Mouse (Mus musculus) neural tube, embryonic 11.5 days (tissue): ENCODE measurements around the gene Trim47. TPM values are rescaled to one million over a fixed set of nuclear protein-coding genes. Genes with fewer than 3 reads are reported as not detected.
"Not testable (repeated sequence)": the region's sequence is repeated elsewhere in the genome, so short reads cannot be mapped to it uniquely, and the experiment has no call there.

ENCODE experiments used
- ATAC-seq: fragments of 200-750 bp; cut with Nextera tagmentation; 2 replicates; pipeline ENCODE4 v1.8.0; 2017; ENCODE audit warnings: moderate number of reproducible peaks, mild to moderate bottlenecking, moderate TSS enrichment, moderate library complexity; ENCODE audit not compliant: insufficient read depth, low FRiP score, low TSS enrichment
- DNase-seq: peaks from one replicate; pipeline ENCODE4 v3.0.0-alpha.2; 2015; ENCODE audit warnings: low spot score
- H3K27ac ChIP-seq: fragments of 300-500 bp; sonication (generic); 2 replicates; pipeline ENCODE4 v1.5.1; 2014; ENCODE audit warnings: low read depth, mild to moderate bottlenecking, low read length
- H3K27me3 ChIP-seq: fragments of 300-500 bp; sonication (generic); 2 replicates; pipeline ENCODE4 v1.6.1; 2014; ENCODE audit warnings: mild to moderate bottlenecking, low read length, mixed read lengths; ENCODE audit not compliant: control insufficient read depth, insufficient read depth
- H3K36me3 ChIP-seq: fragments of 300-500 bp; sonication (generic); 2 replicates; pipeline ENCODE4 v1.6.1; 2014; ENCODE audit warnings: mild to moderate bottlenecking, low read length, moderate library complexity, mixed read lengths; ENCODE audit not compliant: control insufficient read depth, insufficient read depth
- H3K4me1 ChIP-seq: fragments of 300-500 bp; sonication (generic); 2 replicates; pipeline ENCODE4 v1.6.1; 2014; ENCODE audit warnings: low read length, mixed read lengths; ENCODE audit not compliant: control insufficient read depth, insufficient read depth
- H3K4me2 ChIP-seq: fragments of 300-500 bp; sonication (generic); 2 replicates; pipeline ENCODE4 v1.6.1; 2014; ENCODE audit warnings: low read depth, mild to moderate bottlenecking, moderate library complexity
- H3K4me3 ChIP-seq: fragments of 300-500 bp; sonication (generic); 2 replicates; pipeline ENCODE4 v1.5.1; 2014; ENCODE audit warnings: low read depth, low read length
- H3K9ac ChIP-seq: fragments of 300-500 bp; sonication (generic); 2 replicates; pipeline ENCODE4 v1.6.1; 2014; ENCODE audit warnings: mild to moderate bottlenecking, low read length
- H3K9me3 ChIP-seq: fragments of 300-500 bp; sonication (generic); 2 replicates; pipeline ENCODE4 v1.6.1; 2016; ENCODE audit warnings: low read length; ENCODE audit not compliant: control insufficient read depth
- WGBS: fragments of 180-500 bp; shearing (Covaris S2); extraction: QIAGEN DNeasy Blood & Tissue Kit; methylation state at CpG from one replicate; pipeline ENCODE4 v1.1.7; 2014; 5-methylcytosine and 5-hydroxymethylcytosine counted together
- polyA plus RNA-seq: library from polyadenylated mRNA; unstranded; fragments of >200 nt; fragmentation: Nextera tagmentation; extraction: Ambion mirVana; gene quantifications from 2 replicates; pipeline ENCODE4 v1.2.1, GENCODE M21; 2014

The Trim47 gene
- polyA plus RNA-seq, 1 experiment from 2014 or later: 3.3 TPM

DNA sequence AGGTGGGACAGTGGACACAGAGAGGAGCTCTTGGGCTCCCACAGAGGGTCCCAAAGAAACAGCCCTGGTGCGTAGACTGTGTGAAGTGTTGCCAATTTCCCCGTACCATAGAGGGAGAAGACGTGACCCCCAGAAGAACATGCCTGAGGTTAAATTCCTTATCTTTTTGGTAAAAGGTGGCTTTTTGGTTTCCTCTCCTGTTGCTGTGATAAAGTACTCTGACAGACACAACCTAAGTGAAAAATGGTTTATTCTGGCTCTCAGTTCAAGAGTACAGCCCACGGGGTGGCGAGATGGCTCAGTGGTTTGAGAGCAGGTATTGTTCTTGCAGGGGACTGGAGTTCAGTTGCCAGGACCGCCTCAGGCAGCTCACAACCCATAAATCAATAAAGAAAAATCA lies 27.5 kb downstream of the Trim47 start:
- Histone ChIP-seq H3K9ac (no peak overlapping the region), H3K36me3 (no peaks in the 10 kb centered on the region), H3K4me1 (peaks cover 8% of the 10 kb centered on the region), H3K27ac (no peak overlapping the region), H3K4me3 (no peak overlapping the region), H3K9me3 (no peaks in the 10 kb centered on the region), H3K4me2 (no peak overlapping the region), H3K27me3 (no peaks in the 10 kb centered on the region)
- ATAC-seq: no peak
- WGBS: 85% methylated on average over 6 of the region's 6 CpGs
- no peak for DNase-seq

DNA sequence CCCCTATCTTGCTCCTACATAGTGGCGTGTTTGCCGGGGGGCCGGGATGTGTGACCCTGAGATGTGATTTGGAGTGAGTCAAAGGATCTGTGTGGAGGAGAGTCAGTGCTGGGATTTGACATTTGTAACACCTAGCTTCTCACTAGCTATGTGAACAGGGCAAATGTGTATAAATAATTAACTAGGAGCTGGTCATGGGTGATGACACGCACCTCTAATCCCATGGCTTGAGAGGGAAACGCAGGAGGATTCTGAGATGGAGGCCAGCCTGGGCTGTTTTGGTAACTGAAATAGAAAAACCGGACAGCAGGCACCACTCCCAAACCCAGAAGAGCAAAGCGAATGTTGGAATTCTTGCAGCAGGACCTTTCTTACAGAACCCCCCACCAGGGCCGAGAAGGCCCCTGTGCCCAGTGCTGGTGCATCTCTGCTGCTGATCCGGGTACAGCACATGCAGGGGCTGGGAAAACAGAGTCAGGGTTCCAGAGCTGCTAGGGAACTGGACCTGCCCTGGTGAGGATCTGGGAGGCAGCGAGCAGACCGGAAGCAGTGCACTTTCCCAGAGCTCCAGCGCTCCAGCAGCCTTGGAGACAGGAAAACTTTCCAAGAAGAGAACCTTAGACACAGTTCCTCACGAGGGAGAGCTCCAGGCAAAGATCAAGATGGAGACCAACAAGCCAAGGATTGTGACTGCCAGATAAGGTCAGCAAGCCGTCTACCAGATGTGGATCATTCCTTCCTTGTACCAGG lies 28.1 kb downstream of the Trim47 start:
- no peak overlapping the region for H3K4me3 ChIP-seq
- 72% methylated on average over 14 of the region's 14 CpGs for WGBS
- H3K9ac ChIP-seq: no peak overlapping the region
- H3K4me1 ChIP-seq: peaks cover 3% of the 10 kb centered on the region
- DNase-seq (no peak), ATAC-seq (no peak)
- H3K36me3 ChIP-seq: no peaks in the 10 kb centered on the region
- no peaks in the 10 kb centered on the region for H3K9me3 ChIP-seq
- no peak overlapping the region for H3K4me2 ChIP-seq
- no peaks in the 10 kb centered on the region for H3K27me3 ChIP-seq
- no peak overlapping the region for H3K27ac ChIP-seq

GRCm38 (mm10) chr11:116096213-116097108 lies 30.5 kb downstream of the Trim47 start:
- H3K4me2 ChIP-seq: no peak overlapping the region
- no peak overlapping the region for H3K9ac ChIP-seq
- H3K27me3 ChIP-seq: no peaks in the 10 kb centered on the region
- 92% methylated on average over 5 of the region's 5 CpGs for WGBS
- no peak for ATAC-seq
- no peaks in the 10 kb centered on the region for H3K36me3 ChIP-seq
- DNase-seq: no peak
- H3K4me1 ChIP-seq: no peaks in the 10 kb centered on the region
- H3K27ac ChIP-seq: no peak overlapping the region
- no peaks in the 10 kb centered on the region for H3K9me3 ChIP-seq
- H3K4me3 ChIP-seq: no peak overlapping the region

- H3K27me3 ChIP-seq: no peaks in the 10 kb centered on the region
- H3K4me3 ChIP-seq: no peak overlapping the region
- ATAC-seq (no peak), DNase-seq (no peak)
- no peak overlapping the region for H3K4me2 ChIP-seq
- WGBS: 86% methylated on average over 3 of the region's 3 CpGs
- H3K4me1 ChIP-seq: no peaks in the 10 kb centered on the region
- H3K27ac ChIP-seq: no peak overlapping the region
- H3K9me3 ChIP-seq: no peaks in the 10 kb centered on the region
- H3K9ac ChIP-seq: no peak overlapping the region
- H3K36me3 ChIP-seq: no peaks in the 10 kb centered on the region
Observed at GRCm38 (mm10) chr11:116095573-116095972, 31.4 kb downstream of the Trim47 start.

GRCm38 (mm10) chr11:116093771-116094565 lies 33.0 kb downstream of the Trim47 start:
- Histone ChIP-seq H3K27me3 (no peaks in the 10 kb centered on the region), H3K9me3 (no peaks in the 10 kb centered on the region), H3K4me3 (no peak overlapping the region), H3K9ac (no peak overlapping the region), H3K4me1 (no peaks in the 10 kb centered on the region), H3K27ac (no peak overlapping the region), H3K4me2 (no peak overlapping the region), H3K36me3 (no peaks in the 10 kb centered on the region)
- WGBS: 70% methylated on average over 16 of the region's 16 CpGs
- DNase-seq (no peak), ATAC-seq (no peak)

DNA sequence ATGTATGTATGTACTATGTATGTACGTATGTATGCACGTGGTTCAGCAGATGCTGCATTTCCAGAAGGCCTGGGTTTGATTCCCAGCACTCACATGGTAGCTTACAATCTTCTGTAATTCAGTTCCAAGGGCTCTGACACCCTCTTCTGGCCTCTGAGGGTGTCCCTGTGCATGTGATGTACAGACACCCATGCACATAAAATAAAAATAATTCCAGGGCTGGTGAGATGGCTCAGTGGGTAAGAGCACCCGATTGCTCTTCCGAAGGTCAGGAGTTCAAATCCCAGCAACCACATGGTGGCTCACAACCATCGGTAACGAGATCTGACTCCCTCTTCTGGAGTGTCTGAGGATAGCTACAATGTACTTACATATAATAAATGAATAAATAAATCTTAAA lies 34.1 kb downstream of the Trim47 start:
- not testable (repeated sequence) for H3K9me3 ChIP-seq, H3K27me3 ChIP-seq, H3K4me1 ChIP-seq, H3K36me3 ChIP-seq, ATAC-seq, H3K4me2 ChIP-seq, H3K27ac ChIP-seq, H3K9ac ChIP-seq, DNase-seq, H3K4me3 ChIP-seq
- WGBS: 87% methylated on average over 6 of the region's 6 CpGs

DNA sequence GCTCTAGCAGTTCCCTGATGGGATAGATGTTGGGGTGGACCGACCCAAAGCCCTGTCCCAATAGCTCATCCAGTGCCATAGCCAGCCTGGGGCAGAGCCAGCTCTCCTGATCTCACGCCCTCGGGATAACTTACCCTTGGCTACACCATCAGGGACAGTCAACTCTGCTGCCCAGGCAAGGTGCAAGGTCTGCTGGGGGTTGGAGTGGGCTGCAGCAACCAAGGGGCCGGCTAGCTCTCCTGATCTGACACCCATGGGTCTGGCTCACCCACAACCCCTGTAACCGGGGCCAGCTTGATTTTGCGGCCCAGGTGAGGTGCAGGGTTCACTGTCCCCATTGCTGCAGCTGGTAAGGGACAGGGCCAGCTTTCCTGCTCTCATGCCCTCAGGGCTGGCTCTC lies 35.4 kb downstream of the Trim47 start:
- ATAC-seq (no peak), DNase-seq (no peak)
- Histone ChIP-seq H3K27me3 (no peaks in the 10 kb centered on the region), H3K4me3 (no peak overlapping the region), H3K36me3 (no peaks in the 10 kb centered on the region), H3K4me1 (no peaks in the 10 kb centered on the region), H3K9ac (no peak overlapping the region), H3K4me2 (no peak overlapping the region), H3K9me3 (no peaks in the 10 kb centered on the region), H3K27ac (no peak overlapping the region)
- WGBS: 85% methylated on average over 6 of the region's 6 CpGs

GRCm38 (mm10) chr11:116089545-116089944 lies 37.5 kb downstream of the Trim47 start:
- 91% methylated on average over 6 of the region's 6 CpGs for WGBS
- Histone ChIP-seq H3K9ac (no peak overlapping the region), H3K4me2 (no peak overlapping the region), H3K36me3 (no peaks in the 10 kb centered on the region), H3K27me3 (no peaks in the 10 kb centered on the region), H3K27ac (no peak overlapping the region), H3K9me3 (no peaks in the 10 kb centered on the region), H3K4me1 (peaks cover 6% of the 10 kb centered on the region; the same call in 1 of the 2 replicates), H3K4me3 (no peak overlapping the region)
- DNase-seq (no peak), ATAC-seq (no peak)
